ENCODE assay signal across 22 mouse cellular contexts in the genomic region with DNA sequence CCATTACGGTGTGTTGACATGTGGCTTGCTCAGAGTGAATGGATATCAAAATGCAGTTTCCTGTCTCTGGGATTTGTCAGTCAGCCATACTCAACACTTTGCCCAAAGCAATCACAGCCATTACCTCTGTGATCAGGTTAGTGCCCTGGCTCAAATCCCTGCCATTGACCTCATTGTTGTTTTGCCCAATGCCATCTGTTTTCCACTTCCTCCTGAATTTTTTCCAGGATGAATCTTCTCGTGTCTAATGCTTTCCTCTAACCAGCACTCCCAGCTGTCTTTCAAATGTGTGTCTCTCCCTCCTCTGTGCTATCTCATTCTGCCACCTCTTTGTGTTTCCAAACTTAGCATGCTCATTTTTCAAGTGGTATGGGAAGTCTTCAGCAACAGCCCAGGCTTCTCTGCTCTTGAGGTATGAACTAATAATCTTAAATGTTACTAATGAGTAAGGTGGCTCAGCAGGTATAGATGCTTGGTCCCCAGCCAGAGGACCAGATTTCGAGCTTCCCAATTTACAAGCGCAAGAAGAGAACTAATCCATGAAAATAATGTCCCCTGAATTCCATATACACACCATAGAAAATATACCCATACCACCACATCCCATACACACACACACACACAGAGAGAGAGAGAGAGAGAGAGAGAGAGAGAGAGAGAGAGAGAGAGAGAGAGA.
DNase-seq lines count a peak whose midpoint lies in the region; ATAC-seq lines count a peak whose summit lies in the region.
"Had no signal": no experiment of that assay in that cellular context is flagged by ENCODE, and none has a peak within 500 bp of the region (broad histone marks: within the 10 kb centered on the region; RNA-seq: fewer than 3 reads in every experiment).

No protein-coding gene starts in this region.

- WGBS in hindbrain, embryonic 10.5 days = 81% methylated on average over 4 of the region's 4 CpGs

- H3K36me3 ChIP-seq in hindbrain, embryonic 10.5 days = no peaks in the 10 kb centered on the region
- H3K36me3 ChIP-seq: embryonic facial prominence, embryonic 13.5 days; forebrain, embryonic 12.5 days; hindbrain, embryonic 13.5 days had no signal

- H3K27ac ChIP-seq in hindbrain, embryonic 10.5 days = no peak overlapping the region
- H3K27ac ChIP-seq: embryonic facial prominence, embryonic 13.5 days; forebrain, embryonic 12.5 days; hindbrain, embryonic 13.5 days; hindbrain, postnatal 0 days; kidney, postnatal 0 days had no signal

- DNase-seq in frontal cortex, postnatal 25 days (ENCODE audit: low spot score in 2 of 2) = no peak
- peak; percentile 81 for DNase-seq in cerebellum, adult 11 months
- peak; percentile 82 for DNase-seq in cerebellum, adult 8-10 months
- peak; percentile 72 to 81 for DNase-seq in cerebellum, postnatal 14 days
- no peak for DNase-seq in embryo, embryonic 10 days (ENCODE audit: low spot score)
- no peak for DNase-seq in right cerebral cortex, postnatal 4 days
- DNase-seq in hindbrain, embryonic 10.5 days (ENCODE audit: low spot score) = no peak
- DNase-seq: adrenal gland, adult 2 months; adrenal gland, postnatal 25 days; gastrocnemius, postnatal 10 days; heart, adult 18-20 months; heart, postnatal 10 days; heart, postnatal 4 days; kidney, adult 11 months; kidney, adult 9 months had no signal

- no peaks in the 10 kb centered on the region for H3K4me1 ChIP-seq in hindbrain, embryonic 10.5 days (replicated peaks)
- H3K4me1 ChIP-seq: embryonic facial prominence, embryonic 13.5 days; forebrain, embryonic 12.5 days; hindbrain, embryonic 13.5 days had no signal

- H3K9me3 ChIP-seq in hindbrain, embryonic 10.5 days = no peaks in the 10 kb centered on the region
- H3K9me3 ChIP-seq: embryonic facial prominence, embryonic 13.5 days; forebrain, embryonic 12.5 days; hindbrain, embryonic 13.5 days had no signal

- no peak overlapping the region for H3K4me3 ChIP-seq in hindbrain, embryonic 10.5 days
- H3K4me3 ChIP-seq: embryonic facial prominence, embryonic 13.5 days; forebrain, embryonic 12.5 days; hindbrain, embryonic 13.5 days had no signal

- peak; percentile 52 for ATAC-seq in frontal cortex, adult (ENCODE audit: low TSS enrichment)
- ATAC-seq: forebrain, embryonic 16.5 days; hindbrain, postnatal 0 days had no signal

- H3K27me3 ChIP-seq in hindbrain, embryonic 10.5 days (ENCODE audit: insufficient read depth, poor library complexity, severe bottlenecking) = no peaks in the 10 kb centered on the region
- H3K27me3 ChIP-seq: embryonic facial prominence, embryonic 13.5 days; forebrain, embryonic 12.5 days; hindbrain, embryonic 13.5 days had no signal

Comparison
In these comparisons a context has a peak if more than half of its experiments do, and no peak if none do; other contexts are left out.
1. DNase-seq: peak in cerebellum, adult 11 months (single experiment), cerebellum, adult 8-10 months (single experiment) and cerebellum, postnatal 14 days (2 of 2); none in frontal cortex, postnatal 25 days (0 of 2), embryo, embryonic 10 days (single experiment), right cerebral cortex, postnatal 4 days (single experiment) and hindbrain, embryonic 10.5 days (single experiment).